Comparison of ENCODE assay signal across 9 mouse cellular contexts in the genomic region with DNA sequence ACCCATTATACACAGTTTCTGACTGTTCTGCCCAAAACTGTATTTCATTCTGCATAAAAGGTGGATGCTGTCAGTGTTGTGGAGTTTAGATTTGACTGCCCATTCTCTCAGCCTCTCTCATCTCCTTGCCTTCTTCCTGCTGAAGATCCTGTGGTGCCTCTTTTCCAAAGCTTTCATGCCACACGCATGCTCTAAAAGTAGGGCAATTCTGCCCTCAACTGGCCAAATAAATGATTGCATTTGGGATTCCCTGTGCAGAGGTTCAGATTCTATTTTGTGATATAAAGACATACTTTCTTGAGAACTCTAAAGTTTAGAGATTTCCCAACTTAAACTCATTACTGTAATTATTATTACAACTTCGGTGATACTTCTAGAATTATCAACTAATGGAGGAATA.
DNase-seq lines count a peak whose midpoint lies in the region; ATAC-seq lines count a peak whose summit lies in the region.
"Had no signal": no experiment of that assay in that cellular context is flagged by ENCODE, and none has a peak within 500 bp of the region (broad histone marks: within the 10 kb centered on the region; RNA-seq: fewer than 3 reads in every experiment).

No protein-coding gene starts in this region.

- no peak overlapping the region for H3K9ac ChIP-seq in midbrain, embryonic 14.5 days (replicated peaks; ENCODE audit: low read length)
- H3K9ac ChIP-seq: embryonic facial prominence, embryonic 15.5 days had no signal

- WGBS in midbrain, embryonic 14.5 days: 13% methylated on average over 2 of the region's 2 CpGs

- no peaks in the 10 kb centered on the region for H3K27me3 ChIP-seq in midbrain, embryonic 14.5 days (ENCODE audit: control insufficient read depth, insufficient read depth, low read length)
- H3K27me3 ChIP-seq: embryonic facial prominence, embryonic 15.5 days had no signal

- no peak overlapping the region for H3K4me2 ChIP-seq in midbrain, embryonic 14.5 days (ENCODE audit: low read length)
- H3K4me2 ChIP-seq: embryonic facial prominence, embryonic 15.5 days had no signal

- H3K4me1 ChIP-seq in midbrain, embryonic 14.5 days (ENCODE audit: control insufficient read depth, insufficient read depth, low read length): no peaks in the 10 kb centered on the region
- H3K4me1 ChIP-seq: embryonic facial prominence, embryonic 15.5 days had no signal

- no peak overlapping the region for H3K27ac ChIP-seq in midbrain, embryonic 14.5 days (replicated peaks; ENCODE audit: low read depth, low read length)
- H3K27ac ChIP-seq: embryonic facial prominence, embryonic 15.5 days had no signal

- peak; percentile 25 for DNase-seq in urinary bladder, postnatal 14 days (ENCODE audit: low spot score)
- no peak for DNase-seq in urinary bladder, adult 2 months (ENCODE audit: low spot score)
- peak; percentile 55 to 68 for DNase-seq in cerebellum, adult 18-20 months
- peak; percentile 53 to 74 for DNase-seq in layer of hippocampus, postnatal 14 days (ENCODE audit: low spot score in 2 of 2)
- peak; percentile 92 for DNase-seq in midbrain, embryonic 14.5 days
- no peak for DNase-seq in spleen, postnatal 36 days (ENCODE audit: low spot score in 2 of 2)

- no peaks in the 10 kb centered on the region for H3K36me3 ChIP-seq in midbrain, embryonic 14.5 days (ENCODE audit: control insufficient read depth, insufficient read depth, low read length)
- H3K36me3 ChIP-seq: embryonic facial prominence, embryonic 15.5 days had no signal

- H3K9me3 ChIP-seq in midbrain, embryonic 14.5 days (ENCODE audit: control insufficient read depth, low read length): no peaks in the 10 kb centered on the region
- H3K9me3 ChIP-seq: embryonic facial prominence, embryonic 15.5 days had no signal

- ATAC-seq in frontal cortex, adult (ENCODE audit: low TSS enrichment): peak; percentile 98
- ATAC-seq in midbrain, embryonic 14.5 days (ENCODE audit: low FRiP score, low TSS enrichment): no peak
- ATAC-seq in CD4-positive, CD25-positive, alpha-beta regulatory T cell, adult 4 months: no peak

- H3K4me3 ChIP-seq in midbrain, embryonic 14.5 days (replicated peaks; ENCODE audit: low read depth, low read length): no peak overlapping the region
- H3K4me3 ChIP-seq: embryonic facial prominence, embryonic 15.5 days had no signal

Comparison
In these comparisons a context has a peak if more than half of its experiments do, and no peak if none do; other contexts are left out.
1. DNase-seq: peak in urinary bladder, postnatal 14 days (single experiment), cerebellum, adult 18-20 months (2 of 2), layer of hippocampus, postnatal 14 days (2 of 2) and midbrain, embryonic 14.5 days (single experiment); none in urinary bladder, adult 2 months (single experiment) and spleen, postnatal 36 days (0 of 2).